Mouse (Mus musculus) v-Abl transformed pro-B cells (cell line): ENCODE data around the gene Fam126a.
"Not testable (repeated sequence)": the region's sequence is repeated elsewhere in the genome, so short reads cannot be mapped to it uniquely, and the experiment has no call there.

Experiments
- in situ Hi-C, 2 experiments: fragments of 400-800 bp; cut with MboI; formaldehyde crosslinking; loops; one replicate each; pipeline ENCODE4 v1.15.1; 2025; ENCODE audit not compliant: unreplicated experiment in 2 of 2

Gene Fam126a

DNA sequence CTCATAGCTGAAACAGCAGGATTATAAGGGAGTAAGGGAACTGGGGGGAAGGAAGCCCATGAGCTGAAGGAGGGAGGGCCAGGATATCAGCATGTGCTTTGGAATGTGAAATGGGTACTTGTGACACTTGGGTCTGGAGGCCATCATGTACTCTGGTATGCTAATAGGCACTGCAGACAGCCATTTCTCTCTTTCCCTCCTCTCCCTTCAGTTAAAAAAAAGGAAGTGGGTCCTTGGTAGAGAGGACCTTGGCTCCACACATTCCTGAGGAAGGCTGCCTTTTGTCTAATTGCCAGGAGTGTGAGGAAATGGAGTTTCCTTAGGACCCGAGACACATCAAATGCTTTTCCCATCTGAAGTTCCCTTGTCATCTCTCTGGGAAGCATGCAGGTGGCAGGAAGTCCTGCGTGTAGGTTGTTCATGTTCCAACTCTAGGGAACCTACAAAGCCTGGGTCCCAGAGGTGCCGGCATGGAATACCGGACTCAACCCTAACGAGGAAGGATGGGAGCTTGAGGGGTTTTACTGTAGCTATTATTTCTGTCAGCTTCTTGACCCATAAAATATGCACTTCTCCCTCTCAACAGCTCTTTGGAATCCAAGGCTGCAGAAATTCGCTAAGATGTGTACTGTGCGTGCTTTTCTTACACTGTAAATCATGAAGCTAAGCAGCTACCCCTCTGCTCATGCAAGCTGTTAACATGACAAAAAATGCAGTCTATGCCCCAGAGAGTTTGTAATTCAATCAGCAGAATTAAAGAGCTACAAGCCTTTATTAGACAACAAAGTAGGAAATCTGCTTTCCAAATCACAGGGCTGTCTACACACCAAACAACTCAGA lies 110.4 kb downstream of the Fam126a start:
- in situ Hi-C loops = no loop called here

DNA sequence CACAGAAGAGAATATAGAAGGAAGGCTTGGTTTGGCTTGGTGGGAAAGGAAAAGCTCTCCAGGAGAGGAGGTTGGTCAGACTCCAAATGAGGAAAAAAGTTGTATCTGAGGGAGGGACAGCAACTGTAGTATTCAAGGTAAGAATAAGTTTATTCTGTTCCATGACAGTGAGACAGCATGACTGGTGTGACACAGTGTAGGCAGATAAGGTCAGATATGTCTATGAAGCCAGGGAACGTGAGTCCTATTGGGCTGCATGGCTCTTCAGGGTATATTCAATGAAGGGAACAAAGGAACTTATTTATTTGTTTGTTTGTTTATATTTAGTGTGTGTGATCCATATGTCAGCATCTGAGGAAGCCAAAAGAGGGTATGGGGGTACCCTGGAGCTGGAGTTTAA lies 113.2 kb downstream of the Fam126a start:
- in situ Hi-C loops = no loop called here

DNA sequence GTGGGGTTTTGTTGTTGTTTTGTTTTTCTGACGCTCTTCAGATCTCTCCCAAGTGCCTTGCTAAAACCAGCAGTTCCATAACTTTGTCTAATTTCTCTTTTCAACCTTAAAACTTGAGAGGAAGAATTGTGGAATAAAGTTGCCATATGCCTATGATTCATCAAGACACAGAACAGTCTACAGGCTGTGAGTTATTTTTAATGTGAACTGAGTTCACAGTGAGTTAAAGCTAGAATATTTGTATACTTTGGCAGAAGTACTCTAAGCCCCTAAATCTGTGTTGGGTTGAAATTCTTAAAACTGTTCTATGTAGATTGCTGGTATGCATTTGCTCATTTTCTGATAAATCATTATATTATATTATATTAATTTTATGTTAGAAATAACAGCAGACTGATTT lies 118.9 kb downstream of the Fam126a start:
- in situ Hi-C loops = no loop called here

DNA sequence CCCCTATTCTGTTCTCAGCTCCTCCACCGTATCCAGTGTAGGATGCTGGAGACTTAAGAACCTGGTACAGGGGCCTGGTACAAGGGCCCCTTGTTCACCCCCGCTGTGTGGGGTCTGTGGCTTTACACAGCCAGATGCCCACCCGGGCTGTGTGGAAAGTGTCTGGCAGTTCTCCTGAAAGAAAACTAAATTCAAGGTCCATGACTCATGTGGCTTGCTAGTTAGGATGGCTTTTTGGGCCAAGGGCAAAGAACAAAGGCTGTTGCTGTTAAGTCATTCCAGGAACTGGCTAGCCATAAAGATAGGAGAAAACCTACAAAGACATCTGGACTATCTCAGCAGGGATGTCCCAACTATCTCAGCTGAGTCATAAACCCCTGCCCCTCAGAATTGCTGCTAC lies 121.2 kb downstream of the Fam126a start:
- in situ Hi-C loops = loop anchor here in 1 of 2 experiments (10.0 kb wide), 1 partner anchor 46 kb away; no protein-coding TSS in a partner anchor

DNA sequence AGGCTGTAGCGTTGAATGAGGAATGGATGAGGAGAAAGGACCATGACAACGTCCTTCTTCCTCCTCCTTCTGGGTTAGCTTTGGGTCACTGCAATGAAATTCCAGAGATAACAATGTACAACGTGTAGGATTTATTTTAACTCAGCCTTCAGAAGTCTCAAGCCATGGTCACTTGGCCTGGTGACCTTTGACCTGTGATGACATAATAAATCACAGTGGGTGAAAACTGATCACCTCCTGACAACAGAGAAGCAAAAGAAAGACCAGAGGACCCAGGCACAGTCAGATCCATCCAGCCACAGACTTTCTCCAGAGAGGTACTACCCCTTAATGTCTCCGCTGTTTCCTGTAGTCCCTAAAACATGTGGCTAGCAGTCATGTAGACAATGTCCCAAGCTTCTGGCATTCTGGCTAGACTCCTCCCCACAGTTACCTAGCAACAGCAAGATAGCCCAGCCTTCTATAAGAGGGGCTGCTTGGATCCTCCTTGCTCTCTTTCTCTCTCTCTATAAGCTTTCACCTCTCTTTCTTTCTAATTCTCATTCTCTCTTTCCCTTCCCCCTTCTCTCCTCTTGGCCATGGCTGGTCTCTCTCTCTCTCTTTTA lies 121.9 kb downstream of the Fam126a start:
- in situ Hi-C loops = loop anchor here in 1 of 2 experiments (10.0 kb wide), 1 partner anchor 46 kb away; no protein-coding TSS in a partner anchor

DNA sequence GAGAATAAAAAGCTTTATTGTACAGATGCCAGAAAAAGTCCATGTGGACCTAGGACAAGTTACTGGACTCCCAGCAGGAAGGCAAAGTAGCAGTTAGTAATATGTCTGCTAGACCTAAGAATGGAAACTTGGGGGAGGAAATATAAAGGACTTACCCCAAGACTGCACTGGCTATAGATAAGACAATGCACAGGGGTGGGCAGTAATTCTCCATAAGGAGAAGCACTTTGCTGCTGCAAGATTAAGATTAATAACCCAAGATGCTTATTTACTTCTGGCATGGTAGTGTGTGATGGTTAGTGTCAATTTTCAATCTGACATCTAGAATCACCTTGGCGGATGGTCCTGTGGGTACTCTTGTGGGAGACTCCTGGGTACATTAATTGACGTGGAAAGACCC lies 128.3 kb downstream of the Fam126a start:
- in situ Hi-C loops = loop anchor here in 1 of 2 experiments (10.0 kb wide), 1 partner anchor 53 kb away; no protein-coding TSS in a partner anchor

DNA sequence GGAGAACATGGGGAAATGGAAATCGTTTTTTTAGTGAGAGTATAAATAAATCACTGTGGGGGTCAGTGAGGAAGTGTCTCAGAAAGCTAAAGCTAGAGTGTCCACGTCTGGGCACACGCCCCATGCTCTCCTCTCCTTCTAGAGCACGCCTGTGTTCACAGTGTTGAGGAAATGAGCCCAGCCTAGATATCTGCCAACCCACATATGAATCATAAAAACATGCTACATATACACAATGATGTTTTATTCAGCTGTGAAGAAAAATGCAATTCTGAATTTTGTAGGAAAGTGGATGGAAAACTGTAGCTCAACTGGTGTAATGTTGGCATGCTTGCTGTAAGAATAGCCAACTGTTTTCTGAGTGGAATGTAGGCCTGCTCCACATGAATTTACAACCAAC lies 130.3 kb downstream of the Fam126a start:
- in situ Hi-C loops = loop anchor here in 1 of 2 experiments (10.0 kb wide), 1 partner anchor 55 kb away; no protein-coding TSS in a partner anchor

DNA sequence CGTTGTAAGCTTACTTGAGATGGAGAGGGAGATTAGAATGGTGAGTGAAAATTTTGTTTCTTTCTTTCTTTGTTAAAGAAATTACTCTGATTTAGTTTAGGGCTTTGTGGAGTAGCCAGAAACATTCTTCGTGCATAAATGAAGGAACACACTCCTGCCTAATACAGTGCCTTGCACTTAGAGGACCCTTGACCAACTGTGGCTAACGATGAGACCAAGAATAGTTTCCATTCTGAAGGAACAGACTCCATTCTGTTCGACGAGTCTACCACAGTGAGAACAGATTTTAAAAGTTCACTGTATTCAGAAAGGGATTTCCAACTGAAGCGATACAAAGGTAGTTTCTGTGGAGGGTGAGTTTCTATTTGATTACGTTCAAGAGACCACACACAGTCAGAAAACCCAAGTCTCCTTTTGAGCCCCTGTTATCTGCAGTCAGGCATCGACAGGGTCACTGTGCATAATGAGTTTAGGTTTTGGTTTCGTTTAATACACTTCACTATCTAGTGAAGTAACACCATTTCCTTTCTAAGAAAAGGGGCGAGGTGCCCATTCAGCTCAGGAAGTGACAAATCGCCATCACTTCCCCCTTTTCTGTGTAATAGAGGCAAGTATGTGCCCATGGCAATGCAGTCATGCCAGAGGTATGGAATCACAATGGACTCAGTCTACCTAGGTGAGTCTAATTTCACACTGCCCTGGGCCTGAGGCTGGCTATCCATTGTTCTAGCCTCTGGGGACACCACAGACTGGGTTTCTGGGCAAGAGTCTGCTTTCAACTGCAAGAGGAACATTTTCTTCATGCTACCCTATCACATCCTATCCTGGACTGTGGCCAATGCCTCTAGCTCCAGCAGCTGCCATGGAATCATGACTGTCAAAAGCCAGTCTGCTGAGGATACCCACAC lies 136.4 kb downstream of the Fam126a start:
- in situ Hi-C loops = loop anchor here (5.0 to 25.0 kb wide), 3 partner anchors 158 to 468 kb away; partner anchors contain the start of genes Kcnh2 (in 1 of the 2) and Nos3 (in 1 of the 2)

DNA sequence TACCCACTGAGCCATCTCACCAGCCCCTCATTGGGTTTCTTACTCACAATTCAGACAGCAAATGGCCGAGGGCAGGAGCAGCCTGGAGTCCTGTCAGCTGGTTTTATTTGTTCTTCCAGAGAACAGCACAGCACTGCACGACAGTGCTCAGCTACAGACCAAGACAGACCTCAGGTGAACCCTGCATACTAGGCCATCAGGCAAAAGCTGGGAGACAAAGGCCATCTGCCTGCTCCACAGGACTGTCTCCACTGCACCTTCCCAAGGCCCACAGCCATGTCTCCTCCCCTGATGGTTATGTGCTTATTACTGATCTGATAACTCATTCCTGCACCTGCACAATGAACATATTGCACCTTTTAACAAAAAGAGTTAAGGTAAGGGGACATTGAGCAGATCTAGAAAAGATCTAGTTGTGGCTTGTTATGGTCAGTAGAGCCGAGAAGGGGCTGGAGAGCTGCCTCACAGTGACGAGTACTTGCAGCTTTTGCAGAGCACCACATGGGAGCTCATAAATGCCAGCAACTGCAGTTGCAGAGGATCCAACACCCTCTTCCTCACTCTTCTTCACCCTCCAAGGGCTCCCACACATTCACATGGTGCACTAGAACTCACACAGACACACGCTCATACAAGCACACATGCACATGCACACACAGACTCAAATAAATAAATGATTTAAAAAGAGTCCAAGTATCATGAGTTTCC lies 137.2 kb downstream of the Fam126a start:
- in situ Hi-C loops = loop anchor here (5.0 to 25.0 kb wide), 3 partner anchors 159 to 469 kb away; partner anchors contain the start of genes Kcnh2 (in 1 of the 2) and Nos3 (in 1 of the 2)

DNA sequence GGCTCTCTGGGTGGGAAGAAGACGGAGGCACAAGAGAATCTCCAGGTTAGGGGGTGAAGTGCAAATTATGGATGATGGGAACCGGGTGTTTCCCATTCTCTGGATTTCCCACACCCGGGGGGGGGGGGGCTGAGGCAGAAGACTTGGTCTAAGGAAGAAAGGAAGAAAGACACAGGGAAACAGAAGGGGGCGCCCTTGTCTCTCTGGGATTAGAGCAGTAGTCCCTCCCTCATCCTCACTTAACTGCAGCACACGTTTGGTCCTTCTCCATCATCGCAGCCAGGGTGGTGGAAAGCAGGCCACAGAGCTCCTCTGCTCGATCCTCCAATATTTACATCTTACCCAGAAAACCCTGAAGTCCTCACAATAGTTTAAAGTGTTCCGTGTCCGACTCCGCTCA lies 139.8 kb downstream of the Fam126a start:
- in situ Hi-C loops = loop anchor here (5.0 to 25.0 kb wide), 3 partner anchors 162 to 472 kb away; partner anchors contain the start of genes Kcnh2 (in 1 of the 2) and Nos3 (in 1 of the 2)

DNA sequence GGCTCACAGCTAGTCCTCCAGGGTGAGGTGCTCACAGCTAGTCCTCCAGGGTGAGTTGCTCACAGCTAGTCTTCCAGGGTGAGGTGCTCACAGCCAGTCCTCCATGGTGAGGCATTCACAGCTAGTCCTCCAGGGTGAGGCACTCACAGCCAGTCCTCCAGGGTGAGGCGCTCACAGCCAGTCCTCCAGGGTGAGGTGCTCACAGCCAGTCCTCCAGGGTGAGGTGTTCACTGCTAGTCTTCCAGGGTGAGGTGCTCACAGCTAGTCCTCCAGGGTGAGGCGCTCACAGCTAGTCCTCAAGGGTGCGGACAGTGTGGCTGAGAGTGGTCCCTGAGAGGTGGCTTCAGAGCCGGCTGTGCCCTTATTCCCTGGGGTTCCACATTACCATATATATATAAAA lies 141.0 kb downstream of the Fam126a start:
- in situ Hi-C loops = loop anchor here in 1 of 2 experiments (25.0 kb wide), 1 partner anchor 473 kb away; the partner anchor contains the start of genes Kcnh2 and Nos3

DNA sequence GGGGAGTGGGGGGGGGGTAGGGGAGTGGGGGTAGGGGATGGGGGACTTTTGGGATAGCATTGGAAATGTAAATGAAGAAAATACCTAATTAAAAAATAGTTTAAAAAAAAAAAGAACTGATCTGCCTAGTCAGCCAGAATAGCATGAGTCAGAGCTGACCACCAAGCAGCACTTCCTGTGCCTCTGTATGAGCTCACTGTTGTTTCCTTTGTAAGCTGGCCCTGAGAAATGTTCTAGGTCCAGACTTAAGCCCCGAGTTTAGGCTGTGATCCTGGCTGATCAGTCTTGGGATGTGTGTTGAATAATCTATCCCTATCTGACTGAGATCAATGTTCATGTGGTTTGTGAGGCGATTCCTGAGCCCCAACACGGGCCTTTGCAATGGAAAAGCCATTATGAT lies 143.4 kb downstream of the Fam126a start:
- in situ Hi-C loops = loop anchor here in 1 of 2 experiments (25.0 kb wide), 1 partner anchor 475 kb away; the partner anchor contains the start of genes Kcnh2 and Nos3

DNA sequence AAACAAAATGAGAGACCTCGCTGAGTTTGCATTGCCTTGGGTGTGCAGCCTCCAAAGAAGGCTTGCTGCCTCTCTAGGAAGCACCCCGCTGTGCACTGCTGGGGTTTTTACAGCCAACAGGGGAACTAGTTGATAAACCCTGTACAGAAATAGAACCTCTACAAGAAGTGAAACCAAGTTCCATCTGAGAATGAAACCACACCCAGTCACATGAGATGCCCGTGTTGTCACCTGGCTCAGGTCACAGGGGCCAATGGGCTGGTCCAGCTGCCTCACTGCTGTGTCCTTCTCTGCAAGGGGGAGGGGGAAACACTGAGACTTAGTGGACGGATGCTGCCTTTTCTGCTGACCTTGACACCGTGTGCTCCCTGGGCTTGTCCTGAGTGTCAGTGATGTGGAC lies 156.0 kb downstream of the Fam126a start:
- in situ Hi-C loops = no loop called here

DNA sequence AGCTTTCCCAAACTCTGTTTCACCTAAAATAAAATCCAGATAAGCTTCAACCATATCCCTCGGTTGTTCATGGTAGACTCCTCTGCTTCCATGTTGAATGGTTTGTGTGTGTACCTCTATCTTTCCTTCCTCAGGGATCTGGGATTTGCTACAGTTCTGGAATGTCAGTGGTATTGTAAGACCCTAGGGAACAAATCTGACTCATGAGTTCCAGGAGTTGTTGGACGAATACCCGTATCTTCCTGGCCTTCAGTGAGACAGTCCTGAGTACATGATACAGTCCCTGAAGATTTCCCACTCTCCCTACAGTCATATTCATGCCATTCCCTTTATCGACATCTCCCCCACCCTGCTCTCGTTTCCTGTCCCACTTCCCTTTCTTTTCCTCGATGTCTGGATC lies 157.9 kb downstream of the Fam126a start:
- in situ Hi-C loops = no loop called here

DNA sequence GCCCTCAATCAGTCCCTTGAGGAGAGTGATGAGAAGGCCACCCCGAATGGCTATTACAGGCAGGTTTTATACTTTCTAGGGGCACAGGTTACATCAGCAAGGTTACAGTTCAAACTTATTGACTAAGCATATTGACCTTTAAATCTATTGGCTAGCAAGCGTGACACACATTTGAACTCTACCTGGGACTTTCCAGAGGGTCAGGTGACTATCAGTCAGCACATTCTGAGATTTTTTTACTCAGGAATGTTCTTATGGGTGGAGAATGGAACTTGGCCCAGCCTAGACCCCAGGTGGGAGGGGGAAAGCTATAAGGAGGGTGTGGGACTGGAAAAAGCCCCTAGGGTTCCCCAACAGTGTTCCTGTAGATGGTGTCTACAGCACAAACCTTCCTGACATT lies 159.2 kb downstream of the Fam126a start:
- in situ Hi-C loops = not testable (repeated sequence)

DNA sequence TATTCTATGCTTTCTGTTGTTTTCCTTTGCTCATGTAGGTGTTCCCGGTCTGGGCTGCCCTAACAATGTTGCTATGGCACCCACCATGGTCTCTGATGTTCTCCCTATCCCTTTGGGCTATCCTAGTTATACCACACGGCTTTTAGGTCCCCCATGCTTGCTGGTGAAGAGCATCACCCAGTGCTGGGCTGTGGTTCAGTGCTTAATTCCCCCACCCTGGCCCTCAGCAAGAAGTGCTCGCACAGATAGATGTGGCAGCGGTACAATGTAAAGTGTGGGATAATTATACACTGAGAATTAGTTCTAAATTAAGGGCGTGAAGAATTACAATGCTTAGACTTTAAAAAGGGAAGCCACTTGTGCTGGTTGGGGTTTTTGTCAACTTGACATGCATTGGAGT lies 164.5 kb downstream of the Fam126a start:
- in situ Hi-C loops = no loop called here
